Mouse (Mus musculus) embryonic facial prominence, embryonic 12.5 days (tissue): Measurements from ENCODE around the gene Srrt. TPM values are rescaled to one million over a fixed set of nuclear protein-coding genes. Genes with fewer than 3 reads are reported as not detected.
A peak's percentile ranks its signal among the peaks of the same experiment; 100 is the strongest.

ENCODE experiments used
- ATAC-seq: fragments of 200-750 bp; cut with Nextera tagmentation; 2 replicates; pipeline ENCODE4 v1.8.0; 2017; ENCODE audit not compliant: insufficient number of reproducible peaks, insufficient read depth, low FRiP score, low TSS enrichment
- H3K27ac ChIP-seq: fragments of 300-500 bp; sonication (generic); 2 replicates; pipeline ENCODE4 v1.5.1; 2016; ENCODE audit warnings: mild to moderate bottlenecking
- H3K27me3 ChIP-seq: fragments of 300-500 bp; sonication (generic); 2 replicates; pipeline ENCODE4 v1.6.1; 2016; ENCODE audit warnings: mild to moderate bottlenecking, moderate library complexity
- H3K36me3 ChIP-seq: fragments of 300-500 bp; sonication (generic); 2 replicates; pipeline ENCODE4 v1.6.1; 2016; ENCODE audit warnings: mild to moderate bottlenecking
- H3K4me1 ChIP-seq: fragments of 300-500 bp; sonication (generic); 2 replicates; pipeline ENCODE4 v1.6.1; 2016
- H3K4me2 ChIP-seq: fragments of 300-500 bp; sonication (generic); replicated peaks from 2 replicates; pipeline ENCODE4 v1.6.1; 2016; ENCODE audit warnings: mild to moderate bottlenecking, moderate library complexity
- H3K4me3 ChIP-seq: fragments of 300-500 bp; sonication (generic); 2 replicates; pipeline ENCODE4 v1.5.1; 2016; ENCODE audit warnings: mild to moderate bottlenecking
- H3K9ac ChIP-seq: fragments of 300-500 bp; sonication (generic); 2 replicates; pipeline ENCODE4 v1.6.1; 2016; ENCODE audit warnings: mild to moderate bottlenecking, moderate library complexity
- H3K9me3 ChIP-seq: fragments of 300-500 bp; sonication (generic); 2 replicates; pipeline ENCODE4 v1.6.1; 2016; ENCODE audit warnings: mild to moderate bottlenecking, moderate library complexity
- WGBS: fragments of 180-500 bp; shearing (Covaris S2); methylation state at CpG from one replicate; pipeline ENCODE4 v1.1.7; 2016; 5-methylcytosine and 5-hydroxymethylcytosine counted together
- polyA plus RNA-seq: library from polyadenylated mRNA; unstranded; fragments of >200 nt; fragmentation: Nextera tagmentation; extraction: Ambion mirVana; gene quantifications from 2 replicates; pipeline ENCODE4 v1.2.1, GENCODE M21; 2016

Gene Srrt
- polyA plus RNA-seq, result 171 and 177 TPM in 2 replicates

DNA sequence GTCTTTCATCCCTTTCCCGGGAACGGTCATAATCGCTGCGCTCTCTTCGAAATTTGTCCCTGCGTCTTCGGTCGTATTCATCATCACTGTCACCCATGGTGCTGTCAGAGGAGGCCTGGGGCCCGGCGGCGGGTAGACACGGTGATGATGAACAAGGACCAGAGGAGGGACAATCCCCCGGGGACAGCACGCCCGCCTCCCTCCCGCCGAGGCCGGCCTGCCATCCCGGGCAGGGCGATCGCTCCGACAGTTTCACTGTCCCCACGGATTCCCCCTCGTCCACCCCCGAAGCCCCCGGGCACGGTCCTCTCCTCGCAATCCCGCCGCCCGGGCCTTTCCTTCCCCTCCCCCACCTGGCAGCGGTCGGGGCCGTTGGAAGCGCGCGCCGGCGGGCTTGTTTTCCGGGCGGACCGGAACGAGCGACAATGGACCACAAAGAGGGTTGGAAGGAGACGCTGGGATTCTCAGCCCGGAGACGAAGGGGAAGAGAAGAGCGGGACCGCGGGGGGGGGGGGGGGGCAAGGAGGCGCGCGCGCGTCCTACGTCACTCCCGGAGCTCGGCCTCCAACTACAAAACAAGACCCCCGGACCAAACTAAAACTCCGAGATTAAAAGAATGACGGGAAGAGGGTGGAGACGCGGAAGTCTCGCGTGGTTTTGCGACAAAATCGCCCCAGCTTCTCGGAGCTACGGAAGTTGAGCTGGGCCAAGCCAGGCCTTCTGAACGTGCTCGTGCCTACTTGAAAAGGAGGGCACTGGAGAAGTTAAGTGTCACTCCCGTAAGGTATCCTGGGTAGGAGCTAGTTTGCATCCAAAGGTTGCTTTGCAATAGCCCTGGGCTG is at the start of gene Srrt:
Gene Srrt (minus strand): TSS at position 604 of the 842 bp plus-strand sequence.
- Histone ChIP-seq H3K9me3 (peaks cover 6% of the 10 kb centered on the region; the same call in 1 of the 2 replicates), H3K4me2 (peak within 1 kb of the TSS; percentile 75), H3K27me3 (no peaks in the 10 kb centered on the region), H3K36me3 (peaks cover 61% of the 10 kb centered on the region), H3K4me3 (peak within 1 kb of the TSS; percentile 93), H3K9ac (peak within 1 kb of the TSS; percentile 98), H3K4me1 (peaks cover 40% of the 10 kb centered on the region), H3K27ac (peak within 1 kb of the TSS; percentile 95)
- ATAC-seq, result peak; percentile 66
- WGBS, result 1% methylated on average over 61 of the region's 72 CpGs

DNA sequence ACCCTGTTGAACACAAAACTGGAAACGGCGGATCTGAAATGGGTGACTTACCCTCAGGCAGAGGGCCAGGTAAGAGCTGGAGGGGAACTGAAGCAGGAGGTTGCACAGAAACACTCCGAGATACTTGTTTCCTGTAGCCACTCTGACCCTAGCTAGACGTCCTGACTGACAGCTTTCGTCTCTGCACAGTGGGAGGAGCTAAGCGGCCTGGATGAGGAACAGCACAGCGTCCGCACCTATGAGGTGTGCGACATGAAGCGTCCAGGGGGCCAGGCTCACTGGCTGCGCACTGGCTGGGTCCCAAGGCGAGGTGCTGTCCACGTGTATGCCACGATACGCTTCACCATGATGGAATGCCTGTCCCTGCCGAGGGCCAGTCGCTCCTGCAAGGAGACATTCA is 46.6 kb upstream of the Srrt start:
- no peak overlapping the region for H3K9ac ChIP-seq

GRCm38 (mm10) chr5:137352011-137352975 is 44.8 kb upstream of the Srrt start:
- Histone ChIP-seq H3K27ac (peak overlapping the region; percentile 97), H3K27me3 (no peaks in the 10 kb centered on the region), H3K4me3 (peak overlapping the region; percentile 94), H3K36me3 (peaks cover 35% of the 10 kb centered on the region), H3K4me1 (peaks cover 42% of the 10 kb centered on the region), H3K4me2 (peak overlapping the region; percentile 93), H3K9ac (peak overlapping the region; percentile 97), H3K9me3 (no peaks in the 10 kb centered on the region)
- WGBS, result 5% methylated on average over 16 of the region's 16 CpGs
- no peak for ATAC-seq

More for the DNA sequence above, 46.6 kb upstream of the Srrt start:
- no peak for ATAC-seq
- H3K27me3 ChIP-seq, result no peaks in the 10 kb centered on the region
- no peak overlapping the region for H3K27ac ChIP-seq
- WGBS, result 87% methylated on average over 17 of the region's 17 CpGs
- peaks cover 53% of the 10 kb centered on the region for H3K36me3 ChIP-seq
- H3K4me2 ChIP-seq, result 0 out of 2 replicates have a peak overlapping the region, but pooled peaks have one; percentile 9
- peaks cover 28% of the 10 kb centered on the region for H3K4me1 ChIP-seq
- no peaks in the 10 kb centered on the region for H3K9me3 ChIP-seq
- 0 out of 2 replicates have a peak overlapping the region, but pooled peaks have one; percentile 2 for H3K4me3 ChIP-seq

- WGBS, result 3% methylated on average over 4 of the region's 4 CpGs
- Histone ChIP-seq H3K4me3 (peak overlapping the region; percentile 94), H3K9ac (peak overlapping the region; percentile 97), H3K27me3 (no peaks in the 10 kb centered on the region), H3K4me2 (peak overlapping the region; percentile 93), H3K9me3 (no peaks in the 10 kb centered on the region), H3K4me1 (peaks cover 42% of the 10 kb centered on the region), H3K27ac (peak overlapping the region; percentile 97), H3K36me3 (peaks cover 29% of the 10 kb centered on the region)
- no peak for ATAC-seq
Measured at GRCm38 (mm10) chr5:137351394-137351793, 43.9 kb upstream of the Srrt start.

GRCm38 (mm10) chr5:137351058-137351380 is 43.5 kb upstream of the Srrt start:
- Histone ChIP-seq H3K9ac (peak overlapping the region; percentile 97), H3K4me2 (peak overlapping the region; percentile 93), H3K27ac (peak overlapping the region; percentile 97), H3K27me3 (no peaks in the 10 kb centered on the region), H3K4me1 (peaks cover 43% of the 10 kb centered on the region), H3K4me3 (peak overlapping the region; percentile 94), H3K9me3 (no peaks in the 10 kb centered on the region), H3K36me3 (peaks cover 25% of the 10 kb centered on the region)
- no peak for ATAC-seq
- WGBS, result under 1% methylated on average over 8 of the region's 8 CpGs

DNA sequence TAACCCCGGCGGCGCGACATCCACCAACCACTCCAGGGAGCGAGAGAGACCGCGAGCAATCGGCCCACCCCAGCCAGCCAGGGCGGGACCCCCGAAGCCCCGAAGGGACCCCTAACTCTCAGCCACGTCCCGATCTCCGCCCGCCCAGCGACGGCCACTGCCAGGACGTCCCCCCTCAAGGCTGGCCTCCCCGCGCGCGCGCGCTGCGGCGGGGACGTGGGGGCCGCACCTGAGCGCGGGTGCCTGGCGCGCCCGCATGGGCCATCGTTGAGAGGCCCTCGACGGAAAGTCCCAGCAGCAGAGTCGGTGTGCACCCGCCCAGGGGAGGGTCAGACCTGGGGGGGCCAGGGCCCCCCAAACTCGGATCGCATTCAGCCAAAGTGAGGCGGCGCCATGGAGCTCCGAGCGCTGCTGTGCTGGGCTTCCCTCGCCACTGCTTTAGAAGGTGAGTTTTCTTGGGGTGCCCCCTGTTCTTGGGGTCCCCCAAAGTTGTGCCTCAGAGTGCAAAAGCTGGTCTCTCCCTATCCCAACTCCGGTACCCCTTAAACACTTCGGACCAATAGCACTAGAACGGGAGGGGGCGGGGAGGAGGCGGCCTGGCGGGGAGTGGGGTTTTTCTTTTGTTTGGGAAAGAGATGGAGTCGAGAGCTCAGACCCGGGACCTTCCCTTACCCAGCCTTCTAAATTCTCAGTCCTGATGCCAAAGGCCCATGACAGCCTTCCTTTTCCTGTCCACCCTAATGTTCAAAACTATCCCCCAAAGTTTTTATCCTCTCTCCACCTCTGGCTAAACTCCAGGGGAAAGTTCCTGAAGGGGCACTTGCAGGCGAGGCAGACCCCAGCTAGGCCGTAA is 43.0 kb upstream of the Srrt start:
- WGBS, result under 1% methylated on average over 54 of the region's 55 CpGs

DNA sequence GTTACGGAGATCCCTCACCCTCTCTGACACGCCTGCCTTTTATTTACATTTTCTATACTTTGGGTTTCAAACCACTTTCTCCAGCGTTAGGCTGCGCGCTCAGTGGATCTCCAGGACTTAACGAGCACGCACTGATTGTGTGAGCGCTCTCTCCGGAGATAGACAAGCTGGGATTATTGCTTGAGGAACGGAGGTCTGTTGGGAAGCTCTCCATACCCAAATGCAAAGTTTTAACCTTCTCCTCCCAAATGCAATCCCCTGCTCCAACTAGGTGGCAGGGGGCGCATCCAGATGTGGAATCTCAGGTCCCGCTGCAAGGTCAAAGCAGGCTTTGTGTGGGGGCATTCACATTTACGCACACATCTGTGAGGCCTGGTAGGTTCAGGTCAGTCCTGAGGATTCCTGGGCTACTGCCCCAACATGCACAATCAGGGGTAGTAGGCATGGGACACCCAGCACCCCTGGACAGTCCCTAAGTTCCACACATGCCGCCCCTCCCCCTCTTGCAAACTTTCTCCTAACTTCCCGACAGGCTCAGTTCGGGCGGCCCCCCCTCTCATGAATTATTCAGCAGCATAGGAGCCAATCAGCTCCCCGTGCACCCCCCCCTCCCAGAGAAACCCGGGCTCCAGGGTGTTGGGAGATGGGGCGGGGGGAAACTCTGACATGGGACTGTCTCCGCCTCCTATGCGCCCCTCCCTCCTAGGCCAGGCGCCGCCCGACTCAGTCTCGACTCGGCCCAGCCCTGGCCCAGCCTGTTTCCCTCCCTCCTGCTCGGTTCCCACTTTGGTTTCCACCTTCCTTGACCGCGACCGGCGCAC is 42.1 kb upstream of the Srrt start, which contains the start of gene Ephb4:
Gene Ephb4 (plus strand): TSS at position 726 of the 821 bp plus-strand sequence.
- WGBS, result under 1% methylated on average over 31 of the region's 32 CpGs

More for the DNA sequence above, 43.0 kb upstream of the Srrt start:
- Histone ChIP-seq H3K27ac (peak overlapping the region; percentile 97), H3K4me1 (peaks cover 49% of the 10 kb centered on the region), H3K27me3 (no peaks in the 10 kb centered on the region), H3K4me3 (peak overlapping the region; percentile 94), H3K9me3 (no peaks in the 10 kb centered on the region), H3K4me2 (peak overlapping the region; percentile 93), H3K9ac (peak overlapping the region; percentile 97), H3K36me3 (peaks cover 19% of the 10 kb centered on the region)
- ATAC-seq, result peak; percentile 58; the same call in 1 of the 2 replicates

DNA sequence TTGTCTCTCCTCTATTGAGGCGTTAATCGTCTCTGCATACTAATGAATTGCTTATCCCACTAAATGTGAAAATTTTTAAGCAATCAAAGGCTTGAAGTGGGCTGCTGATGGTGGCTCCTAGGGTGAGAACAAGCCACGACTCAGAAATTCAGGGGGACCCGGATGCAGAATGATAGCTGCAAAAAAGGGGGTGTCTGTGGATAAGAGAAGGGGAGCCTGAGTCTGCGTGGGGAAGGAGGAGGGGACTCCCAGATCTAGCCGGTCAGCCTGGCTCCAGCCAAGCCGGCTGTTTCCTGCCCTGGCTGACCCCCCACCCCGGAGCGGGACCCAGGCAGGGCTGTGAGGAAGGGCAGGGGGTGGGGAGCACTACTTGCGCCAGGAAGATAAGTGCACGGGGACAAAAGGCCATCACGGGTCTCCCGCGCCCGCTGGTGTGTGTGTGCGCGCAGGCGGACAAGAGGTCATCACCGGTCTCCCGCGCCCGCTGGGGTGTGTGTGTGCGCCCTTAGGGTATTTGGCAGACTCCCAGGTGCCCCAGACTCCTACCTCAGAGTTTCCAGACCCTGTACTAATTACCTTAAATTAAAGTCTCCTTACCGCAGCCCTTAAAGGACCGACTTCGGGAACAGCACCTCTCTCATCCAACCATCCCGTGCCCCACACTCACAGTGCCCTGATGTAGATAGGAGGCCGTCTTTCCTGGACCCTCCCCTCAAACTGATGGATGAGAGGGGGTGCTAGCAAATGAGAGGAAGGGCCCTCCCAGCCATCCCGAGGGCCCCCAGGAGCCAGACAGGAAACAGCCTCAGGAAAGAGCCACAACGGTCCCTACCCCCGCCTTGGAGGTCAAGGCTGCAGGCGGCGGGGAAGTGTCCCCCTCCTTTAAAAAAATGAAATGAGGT is 41.3 kb upstream of the Srrt start:
- H3K27ac ChIP-seq, result peak overlapping the region; percentile 97
- H3K4me3 ChIP-seq, result peak overlapping the region; percentile 94
- no peaks in the 10 kb centered on the region for H3K9me3 ChIP-seq
- peaks cover 41% of the 10 kb centered on the region for H3K4me1 ChIP-seq
- no peaks in the 10 kb centered on the region for H3K27me3 ChIP-seq
- peak overlapping the region; percentile 93 for H3K4me2 ChIP-seq
- WGBS, result under 1% methylated on average over 33 of the region's 33 CpGs
- no peak for ATAC-seq
- H3K9ac ChIP-seq, result peak overlapping the region; percentile 97
- H3K36me3 ChIP-seq, result peaks cover 2% of the 10 kb centered on the region

More for the DNA sequence above, 42.1 kb upstream of the Srrt start, which contains the start of gene Ephb4:
- Histone ChIP-seq H3K4me1 (peaks cover 50% of the 10 kb centered on the region), H3K4me2 (peak within 1 kb of the TSS; percentile 93), H3K27me3 (no peaks in the 10 kb centered on the region), H3K9me3 (no peaks in the 10 kb centered on the region), H3K27ac (peak within 1 kb of the TSS; percentile 97), H3K36me3 (peaks cover 11% of the 10 kb centered on the region), H3K4me3 (peak within 1 kb of the TSS; percentile 94), H3K9ac (peak within 1 kb of the TSS; percentile 97)
- ATAC-seq, result peak; percentile 94

DNA sequence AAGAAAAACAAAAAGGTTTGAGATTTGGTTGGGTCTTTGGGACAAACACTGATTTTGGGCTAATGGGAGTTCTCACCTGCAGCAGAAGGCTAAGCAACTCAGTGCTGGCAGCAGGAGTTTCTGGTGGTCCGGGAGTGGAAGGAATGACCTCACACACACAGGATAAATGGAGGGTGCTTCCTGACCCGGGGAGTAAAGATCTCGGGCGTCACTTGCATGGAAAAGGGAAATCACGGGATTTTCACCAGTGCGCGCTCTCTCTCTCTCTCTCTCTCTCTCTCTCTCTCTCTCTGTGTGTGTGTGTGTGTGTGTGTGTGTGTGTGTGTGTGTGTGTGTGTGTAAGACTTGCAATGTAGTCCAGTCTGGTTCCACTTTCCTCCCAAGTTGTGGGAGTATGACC is 40.4 kb upstream of the Srrt start:
- WGBS, result 15% methylated on average over 7 of the region's 7 CpGs
- H3K36me3 ChIP-seq, result no peaks in the 10 kb centered on the region
- no peak overlapping the region for H3K9ac ChIP-seq
- H3K9me3 ChIP-seq, result no peaks in the 10 kb centered on the region
- peak overlapping the region; percentile 97 for H3K27ac ChIP-seq
- H3K4me2 ChIP-seq, result peak overlapping the region; percentile 93; the same call in 1 of the 2 replicates
- H3K4me3 ChIP-seq, result no peak overlapping the region
- H3K27me3 ChIP-seq, result no peaks in the 10 kb centered on the region
- no peak for ATAC-seq
- peaks cover 34% of the 10 kb centered on the region for H3K4me1 ChIP-seq
